Mouse (Mus musculus) limb, embryonic 15.5 days (tissue): ENCODE results near the gene Apold1. TPM values are rescaled to one million over a fixed set of nuclear protein-coding genes. Genes with fewer than 3 reads are reported as not detected.

Experiments
- ATAC-seq: fragments of 200-750 bp; cut with Nextera tagmentation; 2 replicates; pipeline ENCODE4 v1.8.0; 2017; ENCODE audit warnings: low read depth, moderate TSS enrichment; ENCODE audit not compliant: insufficient number of reproducible peaks, low FRiP score, low TSS enrichment
- H3K27ac ChIP-seq: fragments of 300-500 bp; sonication (generic); 2 replicates; pipeline ENCODE4 v1.5.1; 2015; ENCODE audit warnings: moderate library complexity, mild to moderate bottlenecking, inconsistent platforms
- H3K27me3 ChIP-seq: fragments of 300-500 bp; sonication (generic); 2 replicates; pipeline ENCODE4 v1.6.1; 2015; ENCODE audit warnings: inconsistent platforms
- H3K36me3 ChIP-seq: fragments of 300-500 bp; sonication (generic); 2 replicates; pipeline ENCODE4 v1.6.1; 2015; ENCODE audit warnings: inconsistent platforms
- H3K4me1 ChIP-seq: fragments of 300-500 bp; sonication (generic); 2 replicates; pipeline ENCODE4 v1.6.1; 2015; ENCODE audit warnings: inconsistent platforms
- H3K4me2 ChIP-seq: fragments of 300-500 bp; sonication (generic); 2 replicates; pipeline ENCODE4 v1.6.1; 2015; ENCODE audit warnings: mild to moderate bottlenecking, inconsistent platforms
- H3K4me3 ChIP-seq: fragments of 300-500 bp; sonication (generic); 2 replicates; pipeline ENCODE4 v1.5.1; 2015; ENCODE audit warnings: mild to moderate bottlenecking, inconsistent platforms
- H3K9ac ChIP-seq: fragments of 300-500 bp; sonication (generic); 2 replicates; pipeline ENCODE4 v1.6.1; 2015; ENCODE audit warnings: inconsistent platforms
- H3K9me3 ChIP-seq: fragments of 300-500 bp; sonication (generic); 2 replicates; pipeline ENCODE4 v1.6.1; 2016; ENCODE audit warnings: inconsistent platforms
- WGBS: fragments of 180-500 bp; shearing (Covaris S2); methylation state at CpG from one replicate; pipeline ENCODE4 v1.1.7; 2015; 5-methylcytosine and 5-hydroxymethylcytosine counted together
- polyA plus RNA-seq: library from polyadenylated mRNA; unstranded; fragments of >200 nt; fragmentation: Nextera tagmentation; extraction: Ambion mirVana; gene quantifications from 2 replicates; pipeline ENCODE4 v1.2.1, GENCODE M21; 2015

The Apold1 gene
- polyA plus RNA-seq = 5.4 and 5.9 TPM in 2 replicates

- 34% methylated on average over 22 of the region's 22 CpGs for WGBS
- no peak within 1 kb of the TSS for H3K9ac ChIP-seq
- no peak for ATAC-seq
Observed at GRCm38 (mm10) chr6:134981231-134982062, at the start of gene Apold1. Apold1 (plus strand) TSS chr6:134981718.

DNA sequence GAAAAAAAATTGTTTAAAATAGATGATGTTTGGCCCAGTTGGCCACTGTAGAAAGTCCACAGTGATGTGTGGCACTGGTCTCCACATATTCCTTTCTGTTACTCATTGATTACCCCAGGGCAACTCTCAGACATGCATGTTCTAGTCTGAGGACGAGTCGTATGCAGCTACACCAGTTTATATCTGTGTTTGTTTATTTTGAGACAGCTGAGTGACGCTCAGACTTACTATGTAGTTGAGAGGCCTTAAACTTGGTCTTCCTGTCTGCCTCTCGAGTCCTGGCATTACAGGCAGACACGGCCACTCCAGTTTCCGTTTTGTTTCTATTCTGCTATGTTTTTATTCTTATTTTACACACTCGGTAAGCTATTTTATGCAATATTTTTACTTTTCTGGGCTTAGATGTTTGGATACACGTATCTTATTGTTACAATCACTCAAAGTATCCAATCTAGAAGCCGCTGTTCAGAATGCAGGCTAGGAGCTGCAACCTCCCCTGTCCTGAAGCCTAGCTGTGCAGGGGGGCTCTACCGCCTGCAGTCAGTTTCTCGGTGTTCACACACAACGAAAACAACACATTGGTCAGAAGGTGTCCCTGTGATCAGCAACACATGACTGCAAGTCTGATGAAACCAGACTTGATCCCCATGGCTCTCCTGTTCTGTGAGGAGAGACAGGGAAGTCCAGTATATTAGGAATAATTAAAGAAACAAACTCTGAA lies 48.9 kb upstream of the Apold1 start:
- H3K27ac ChIP-seq = no peak overlapping the region
- WGBS = 63% methylated on average over 12 of the region's 12 CpGs
- H3K9ac ChIP-seq = no peak overlapping the region
- ATAC-seq = no peak
- H3K27me3 ChIP-seq = no peaks in the 10 kb centered on the region
- no peaks in the 10 kb centered on the region for H3K36me3 ChIP-seq
- peaks cover 18% of the 10 kb centered on the region for H3K4me1 ChIP-seq
- no peak overlapping the region for H3K4me3 ChIP-seq
- H3K9me3 ChIP-seq = no peaks in the 10 kb centered on the region
- no peak overlapping the region for H3K4me2 ChIP-seq

More at GRCm38 (mm10) chr6:134981231-134982062, at the start of gene Apold1:
- Histone ChIP-seq H3K4me3 (peak within 1 kb of the TSS; percentile 20; the same call in 1 of the 2 replicates), H3K9me3 (no peaks in the 10 kb centered on the region), H3K4me1 (peaks cover 14% of the 10 kb centered on the region), H3K36me3 (no peaks in the 10 kb centered on the region), H3K27ac (peak within 1 kb of the TSS; percentile 33; the same call in 1 of the 2 replicates), H3K27me3 (no peaks in the 10 kb centered on the region), H3K4me2 (peak within 1 kb of the TSS; percentile 35)

DNA sequence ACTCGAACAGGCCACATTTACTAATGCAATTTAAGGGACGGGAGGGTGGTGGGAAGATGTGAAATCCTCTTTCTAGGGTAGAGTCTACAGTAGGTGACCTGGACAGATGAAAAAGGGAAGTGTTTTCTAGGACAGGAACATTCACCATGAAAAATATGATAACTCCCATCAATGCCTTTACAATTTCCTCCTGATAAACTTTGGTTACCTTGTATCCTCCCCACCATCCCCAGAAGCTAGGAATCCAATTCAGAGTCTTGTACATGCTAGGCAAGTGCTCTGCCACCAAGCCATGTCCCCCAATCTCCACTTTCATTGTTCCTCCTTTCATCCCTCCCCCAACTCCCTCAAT lies 48.3 kb upstream of the Apold1 start:
- 66% methylated on average over 2 of the region's 2 CpGs for WGBS

DNA sequence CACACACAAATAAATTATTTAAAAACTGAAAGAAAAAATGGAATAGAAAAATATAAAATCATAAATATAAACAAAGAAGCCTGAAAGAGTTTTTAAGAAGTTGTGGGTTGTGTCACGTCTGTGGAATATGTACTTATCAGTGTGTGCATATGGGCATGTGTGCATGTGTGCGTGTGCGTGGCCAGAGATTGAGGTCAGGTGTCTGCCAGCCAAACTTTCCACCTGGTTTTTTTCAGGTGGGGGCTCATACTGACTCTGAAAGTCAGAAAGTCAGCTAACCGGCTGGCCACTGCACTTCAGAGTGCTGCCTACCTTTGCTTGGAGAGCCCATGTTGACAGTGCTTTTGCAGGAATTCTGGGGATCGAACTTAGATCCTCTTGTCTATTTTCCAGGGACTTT lies 47.2 kb upstream of the Apold1 start:
- Histone ChIP-seq H3K9me3 (no peaks in the 10 kb centered on the region), H3K4me2 (no peak overlapping the region), H3K4me3 (no peak overlapping the region), H3K27ac (no peak overlapping the region), H3K27me3 (no peaks in the 10 kb centered on the region), H3K36me3 (no peaks in the 10 kb centered on the region), H3K9ac (no peak overlapping the region), H3K4me1 (peaks cover 18% of the 10 kb centered on the region)
- 93% methylated on average over 5 of the region's 5 CpGs for WGBS
- ATAC-seq = no peak

More for the DNA sequence above, 48.3 kb upstream of the Apold1 start:
- no peak overlapping the region for H3K4me3 ChIP-seq
- no peaks in the 10 kb centered on the region for H3K9me3 ChIP-seq
- peaks cover 18% of the 10 kb centered on the region for H3K4me1 ChIP-seq
- H3K4me2 ChIP-seq = no peak overlapping the region
- no peak overlapping the region for H3K9ac ChIP-seq
- H3K27me3 ChIP-seq = no peaks in the 10 kb centered on the region
- H3K36me3 ChIP-seq = no peaks in the 10 kb centered on the region
- ATAC-seq = no peak
- H3K27ac ChIP-seq = no peak overlapping the region

GRCm38 (mm10) chr6:134939781-134940180 lies 41.7 kb upstream of the Apold1 start:
- Histone ChIP-seq H3K9ac (no peak overlapping the region), H3K27me3 (no peaks in the 10 kb centered on the region), H3K36me3 (peaks cover 9% of the 10 kb centered on the region; the same call in 1 of the 2 replicates), H3K4me1 (no peaks in the 10 kb centered on the region), H3K4me3 (no peak overlapping the region), H3K9me3 (no peaks in the 10 kb centered on the region), H3K4me2 (no peak overlapping the region), H3K27ac (no peak overlapping the region)
- no peak for ATAC-seq
- 71% methylated on average over 4 of the region's 4 CpGs for WGBS

- no peaks in the 10 kb centered on the region for H3K9me3 ChIP-seq
- no peak overlapping the region for H3K27ac ChIP-seq
- H3K36me3 ChIP-seq = peaks cover 9% of the 10 kb centered on the region; the same call in 1 of the 2 replicates
- H3K4me1 ChIP-seq = no peaks in the 10 kb centered on the region
- no peak overlapping the region for H3K4me3 ChIP-seq
- no peak for ATAC-seq
- no peak overlapping the region for H3K4me2 ChIP-seq
- no peaks in the 10 kb centered on the region for H3K27me3 ChIP-seq
- no peak overlapping the region for H3K9ac ChIP-seq
- WGBS = 66% methylated on average over 13 of the region's 13 CpGs
Observed at GRCm38 (mm10) chr6:134943759-134944407, 37.6 kb upstream of the Apold1 start.

DNA sequence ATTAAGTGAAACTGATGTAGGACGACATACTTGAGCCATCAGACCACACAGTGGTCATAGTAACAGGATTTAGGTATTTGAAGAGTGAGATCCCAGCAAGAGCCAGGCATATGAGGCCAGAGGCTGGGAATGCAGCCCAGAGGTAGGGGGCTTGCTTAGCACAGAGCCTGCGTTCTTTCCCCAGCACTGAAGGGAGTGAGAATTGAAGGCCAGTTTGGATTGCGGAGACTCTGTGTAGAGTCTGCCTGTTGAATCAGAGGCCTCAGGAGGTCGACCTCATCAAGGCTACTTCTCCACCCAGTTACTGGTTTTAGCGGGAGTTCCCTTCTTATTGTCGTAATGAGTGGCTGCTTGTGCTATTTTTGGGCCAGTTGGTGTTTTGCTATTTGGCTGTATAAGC lies 35.5 kb upstream of the Apold1 start:
- Histone ChIP-seq H3K9me3 (no peaks in the 10 kb centered on the region), H3K4me1 (no peaks in the 10 kb centered on the region), H3K27me3 (no peaks in the 10 kb centered on the region), H3K9ac (no peak overlapping the region), H3K4me2 (no peak overlapping the region), H3K4me3 (no peak overlapping the region), H3K36me3 (peaks cover 7% of the 10 kb centered on the region; the same call in 1 of the 2 replicates), H3K27ac (peak overlapping the region; percentile 43)
- 61% methylated on average over 6 of the region's 6 CpGs for WGBS
- no peak for ATAC-seq

DNA sequence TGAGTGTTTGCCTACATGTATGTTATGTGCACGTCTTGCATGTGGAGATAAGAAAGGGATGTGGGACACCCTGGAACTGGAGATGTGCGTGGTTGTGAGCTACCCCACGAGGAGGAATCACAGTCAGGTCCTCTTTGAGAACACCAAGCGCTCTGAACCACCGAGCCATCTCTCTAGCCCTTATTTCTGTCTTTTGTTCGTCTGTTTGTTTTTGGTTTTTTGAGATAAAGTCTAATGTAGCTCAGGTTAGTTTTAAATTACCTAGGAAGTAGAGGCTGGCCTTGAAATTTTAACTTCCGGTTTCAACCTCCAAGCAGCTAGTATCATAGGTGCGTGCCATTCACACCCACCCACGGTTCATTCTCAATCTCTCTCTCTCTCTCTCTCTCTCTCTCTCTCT lies 34.7 kb upstream of the Apold1 start:
- H3K4me1 ChIP-seq = no peaks in the 10 kb centered on the region
- H3K9ac ChIP-seq = no peak overlapping the region
- H3K4me3 ChIP-seq = no peak overlapping the region
- H3K36me3 ChIP-seq = peaks cover 10% of the 10 kb centered on the region; the same call in 1 of the 2 replicates
- no peak for ATAC-seq
- H3K27me3 ChIP-seq = no peaks in the 10 kb centered on the region
- H3K9me3 ChIP-seq = no peaks in the 10 kb centered on the region
- H3K4me2 ChIP-seq = no peak overlapping the region
- H3K27ac ChIP-seq = no peak overlapping the region
- 85% methylated on average over 9 of the region's 9 CpGs for WGBS

DNA sequence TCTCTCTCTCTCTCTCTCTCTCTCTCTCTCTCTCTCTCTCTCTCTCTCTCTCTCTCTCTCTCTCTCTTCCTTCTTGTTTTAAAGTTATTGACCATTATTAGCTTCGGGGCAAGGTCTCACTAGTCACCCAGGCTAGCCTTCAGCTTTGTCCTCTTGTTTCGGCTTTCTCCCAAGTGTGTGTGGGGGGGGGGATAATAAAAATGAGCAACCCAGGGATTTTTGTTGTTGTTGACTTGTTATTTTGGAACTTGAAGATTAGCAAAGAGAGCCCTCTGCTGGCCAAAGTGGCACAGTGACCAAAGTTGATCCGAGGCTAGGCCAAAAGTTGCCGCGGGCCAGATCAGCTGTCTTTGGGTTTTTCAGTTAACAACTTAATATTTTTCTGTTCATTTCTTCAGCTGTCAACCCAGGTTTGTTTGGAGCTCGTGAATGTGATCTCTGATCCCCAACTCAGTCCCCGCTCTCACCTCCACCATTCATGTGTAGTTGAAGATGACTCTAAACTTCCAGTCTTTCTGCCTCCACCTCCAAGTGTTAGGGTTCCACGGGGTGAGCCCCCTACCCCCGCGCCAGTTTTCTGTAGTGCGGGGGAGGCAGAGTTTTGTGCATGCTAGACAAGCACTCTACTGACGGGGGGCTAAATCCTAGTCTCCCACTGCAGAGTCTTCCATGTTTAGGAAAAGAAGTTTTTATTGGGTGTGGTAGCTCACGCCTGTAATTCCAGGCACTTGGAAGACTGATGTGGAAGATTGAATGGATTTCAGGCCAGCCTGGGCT lies 34.0 kb upstream of the Apold1 start:
- H3K9ac ChIP-seq = no peak overlapping the region
- 43% methylated on average over 13 of the region's 13 CpGs for WGBS
- no peak overlapping the region for H3K27ac ChIP-seq
- H3K9me3 ChIP-seq = no peaks in the 10 kb centered on the region
- H3K4me2 ChIP-seq = no peak overlapping the region
- H3K4me3 ChIP-seq = no peak overlapping the region
- peaks cover 8% of the 10 kb centered on the region; the same call in 1 of the 2 replicates for H3K36me3 ChIP-seq
- H3K27me3 ChIP-seq = no peaks in the 10 kb centered on the region
- ATAC-seq = no peak
- no peaks in the 10 kb centered on the region for H3K4me1 ChIP-seq

DNA sequence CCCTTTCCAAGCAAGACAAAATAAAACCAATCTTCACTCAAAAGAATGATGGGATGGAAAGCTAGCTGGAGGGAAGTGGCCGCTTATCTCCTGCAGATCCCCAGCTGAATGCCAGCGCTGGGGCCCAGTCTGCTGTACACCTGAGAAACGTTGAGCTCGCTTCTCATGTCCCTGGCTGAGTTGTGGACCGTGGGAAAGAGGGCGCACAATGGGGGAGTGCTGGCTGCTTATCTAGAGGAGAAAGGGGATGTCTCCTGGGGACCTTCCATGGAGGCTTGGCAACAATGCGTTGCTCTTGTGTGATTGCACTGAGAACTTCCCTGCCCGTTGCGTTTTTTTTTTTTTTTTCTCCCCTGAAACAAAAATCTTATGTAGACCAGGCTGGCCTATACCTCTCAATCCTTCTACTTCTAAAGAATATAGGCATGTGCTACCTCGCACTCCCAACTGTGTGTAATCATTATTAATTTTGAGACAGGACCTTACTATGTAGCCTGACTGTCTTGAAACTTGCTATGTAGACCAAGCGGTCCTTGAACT lies 32.9 kb upstream of the Apold1 start:
- WGBS = 78% methylated on average over 11 of the region's 11 CpGs
- peaks cover 8% of the 10 kb centered on the region; the same call in 1 of the 2 replicates for H3K36me3 ChIP-seq
- no peak for ATAC-seq

DNA sequence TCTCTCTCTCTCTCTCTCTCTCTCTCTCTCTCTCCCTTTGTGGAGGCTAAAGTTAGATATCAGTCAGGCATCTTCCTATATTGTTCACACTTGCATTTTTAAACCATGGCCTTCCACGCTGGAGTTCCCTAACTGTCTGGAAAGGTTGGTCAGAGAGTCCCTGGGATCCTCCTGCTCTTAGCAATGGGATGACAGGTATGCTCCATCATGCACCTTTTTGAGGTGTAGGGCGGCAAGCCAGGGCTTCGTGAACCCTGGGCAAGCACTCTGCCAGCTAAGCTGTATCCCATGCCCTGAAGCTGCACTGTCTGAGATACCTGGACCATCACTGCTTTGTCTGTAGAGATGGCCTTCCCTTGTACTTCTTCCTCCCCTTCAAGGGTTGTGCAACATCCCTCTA lies 32.3 kb upstream of the Apold1 start:
- Histone ChIP-seq H3K4me3 (no peak overlapping the region), H3K4me1 (no peaks in the 10 kb centered on the region), H3K4me2 (no peak overlapping the region), H3K27me3 (no peaks in the 10 kb centered on the region), H3K9ac (no peak overlapping the region), H3K9me3 (no peaks in the 10 kb centered on the region), H3K27ac (no peak overlapping the region), H3K36me3 (peaks cover 11% of the 10 kb centered on the region; the same call in 1 of the 2 replicates)
- WGBS = 96% methylated on average over 3 of the region's 3 CpGs
- no peak for ATAC-seq

More for the DNA sequence above, 32.9 kb upstream of the Apold1 start:
- H3K9ac ChIP-seq = no peak overlapping the region
- H3K4me3 ChIP-seq = no peak overlapping the region
- H3K4me2 ChIP-seq = no peak overlapping the region
- no peaks in the 10 kb centered on the region for H3K27me3 ChIP-seq
- no peaks in the 10 kb centered on the region for H3K9me3 ChIP-seq
- H3K4me1 ChIP-seq = no peaks in the 10 kb centered on the region
- no peak overlapping the region for H3K27ac ChIP-seq
